Mouse (Mus musculus): ENCODE data around the gene Mrpl55.
A peak's percentile ranks its signal among the peaks of the same experiment; 100 is the strongest.

DNA sequence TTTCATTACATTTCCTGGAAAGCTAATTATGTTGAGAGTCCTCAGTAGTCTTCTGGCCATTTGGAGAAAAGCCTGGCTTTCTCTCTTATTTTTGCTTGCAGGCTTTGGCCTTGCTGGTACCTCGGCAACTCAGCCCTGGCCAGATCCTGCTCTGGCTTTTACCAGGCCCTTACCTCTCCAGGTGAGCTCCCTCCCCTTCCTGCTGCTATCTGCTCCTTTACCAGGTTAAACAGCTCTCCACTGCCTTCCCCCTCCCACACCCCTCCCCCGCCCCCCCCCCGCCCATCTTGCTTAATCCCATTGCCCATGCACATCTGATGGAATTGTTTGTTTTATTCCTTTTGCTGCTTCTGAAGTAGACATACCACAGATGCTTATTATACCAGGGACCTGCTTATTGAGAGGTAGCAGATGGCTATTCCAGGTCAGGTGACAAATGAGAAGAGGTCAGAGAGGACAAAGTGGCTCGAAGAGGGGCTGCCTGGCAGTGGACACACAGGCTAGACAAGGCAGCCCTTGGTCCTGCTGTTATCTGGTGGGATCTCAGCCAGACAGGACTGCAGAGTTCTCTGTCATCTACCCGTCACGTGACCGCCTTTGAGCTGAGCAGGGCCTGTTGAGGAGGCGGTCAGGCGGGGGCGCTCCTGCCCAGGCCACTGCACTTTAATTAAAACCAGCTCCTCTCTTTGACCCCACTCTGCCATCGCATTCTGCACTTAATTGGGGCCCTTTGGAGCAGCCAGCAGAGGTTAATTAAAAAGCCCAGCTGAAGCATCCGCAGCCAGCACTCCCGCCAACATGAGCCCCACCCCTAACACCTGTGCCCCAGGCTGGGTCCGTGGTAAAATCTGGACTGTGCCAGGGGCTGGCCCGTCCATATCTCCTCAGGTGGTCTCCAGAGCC is 36.5 kb downstream of the Mrpl55 start:
- TF ChIP-seq CTCF (IDR thresholded peaks at IDR 0.05; ENCODE audit: low read depth, low read length) (peak; percentile 68), POLR2A (IDR thresholded peaks at IDR 0.05; ENCODE audit: extremely low read depth, insufficient read depth, low read length) (no peak)

All from liver, adult 2 months (tissue).